Mouse (Mus musculus): Measurements from ENCODE around the gene Srrm2. TPM values are rescaled to one million over a fixed set of nuclear protein-coding genes. Genes with fewer than 3 reads are reported as not detected.

Srrm2 gene
- polyA plus RNA-seq, 1 experiment from 2014 or later = 439 TPM

DNA sequence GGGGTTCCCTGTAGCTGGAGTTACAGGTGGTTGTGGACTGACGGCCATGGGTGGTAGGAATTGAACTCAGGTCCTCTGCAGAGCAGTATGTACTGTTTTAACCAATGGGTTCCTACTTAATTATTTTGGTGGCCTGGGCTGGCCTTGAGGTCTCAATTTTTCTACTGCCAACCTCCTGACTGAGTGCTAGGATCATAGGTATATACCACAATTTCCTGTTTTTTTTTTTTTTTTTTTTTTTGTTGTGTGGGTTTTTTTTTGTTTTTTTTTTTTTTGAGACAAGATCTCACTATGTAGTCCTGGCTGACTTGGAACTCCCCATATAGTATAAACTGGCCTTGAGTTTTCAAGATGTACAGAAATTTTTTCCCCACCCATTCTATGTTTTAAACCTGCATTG, 40.9 kb downstream of the Srrm2 start:
- Histone ChIP-seq H3K27me3 (ENCODE audit: control insufficient read depth, insufficient read depth, low read length) (no peaks in the 10 kb centered on the region; the same call in 1 of the 2 replicates), H3K9me3 (ENCODE audit: control insufficient read depth, low read length) (no peaks in the 10 kb centered on the region), H3K4me2 (no peak overlapping the region), H3K36me3 (ENCODE audit: control insufficient read depth, insufficient read depth, low read length) (no peaks in the 10 kb centered on the region; the same call in 1 of the 2 replicates), H3K27ac (ENCODE audit: low read depth, low read length) (no peak overlapping the region), H3K4me3 (ENCODE audit: low read depth, low read length) (no peak overlapping the region), H3K9ac (ENCODE audit: low read length) (no peak overlapping the region), H3K4me1 (ENCODE audit: control insufficient read depth, insufficient read depth, low read length) (peaks cover 12% of the 10 kb centered on the region)
- WGBS = 97% methylated on average over 1 of the region's 1 CpGs
- DNase-seq (ENCODE audit: low spot score, missing footprints) = no peak
- ATAC-seq (ENCODE audit: low FRiP score) = no peak

DNA sequence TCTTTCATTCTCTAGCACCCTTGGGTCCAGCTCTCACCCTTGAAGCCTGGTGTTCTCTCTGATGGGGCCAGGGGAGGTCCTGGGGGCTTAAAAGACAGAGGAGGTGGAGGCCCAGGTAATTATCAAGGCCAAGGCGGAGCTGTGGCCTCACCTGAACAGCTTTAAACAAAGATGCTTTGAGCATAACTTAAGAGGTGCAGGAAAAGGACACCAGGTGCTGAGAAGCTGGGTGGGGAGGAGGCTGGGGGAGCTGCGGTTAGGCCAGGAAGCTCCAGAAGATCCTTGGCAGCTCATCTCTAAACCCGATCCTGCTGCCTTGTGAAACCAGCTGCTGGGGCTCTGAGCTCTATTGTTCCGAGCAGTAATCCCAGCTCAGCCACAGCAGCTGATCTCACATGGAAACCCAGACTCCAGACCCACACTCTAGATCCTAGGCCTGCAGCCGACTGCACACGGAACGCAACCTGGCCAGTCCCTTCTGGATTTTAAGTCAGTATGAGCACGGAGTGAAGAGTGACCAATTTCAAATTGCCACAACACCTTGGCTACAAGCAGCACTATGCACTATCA, 45.8 kb downstream of the Srrm2 start, which contains the start of gene Prss33:
Prss33 (minus strand) TSS at position 51 of the 570 bp plus-strand sequence.
- Histone ChIP-seq H3K4me3 (ENCODE audit: low read depth, low read length) (no peak within 1 kb of the TSS), H3K9ac (ENCODE audit: low read length) (peak within 1 kb of the TSS; percentile 25; the same call in 1 of the 2 replicates), H3K9me3 (ENCODE audit: control insufficient read depth, low read length) (no peaks in the 10 kb centered on the region), H3K27ac (ENCODE audit: low read depth, low read length) (no peak within 1 kb of the TSS), H3K4me1 (ENCODE audit: control insufficient read depth, insufficient read depth, low read length) (peaks cover 4% of the 10 kb centered on the region; the same call in 1 of the 2 replicates), H3K27me3 (ENCODE audit: control insufficient read depth, insufficient read depth, low read length) (no peaks in the 10 kb centered on the region; the same call in 1 of the 2 replicates), H3K36me3 (ENCODE audit: control insufficient read depth, insufficient read depth, low read length) (no peaks in the 10 kb centered on the region), H3K4me2 (no peak within 1 kb of the TSS)
- WGBS = 45% methylated on average over 8 of the region's 8 CpGs
- ATAC-seq (ENCODE audit: low FRiP score) (peak; percentile 60; the same call in 1 of the 2 replicates), DNase-seq (ENCODE audit: low spot score, missing footprints) (no peak)

GRCm38 (mm10) chr17:23841145-23841544, 50.8 kb downstream of the Srrm2 start:
- DNase-seq (ENCODE audit: low spot score, missing footprints) (peak; percentile 96), ATAC-seq (ENCODE audit: low FRiP score) (peak; percentile 22; the same call in 1 of the 2 replicates)
- no peaks in the 10 kb centered on the region for H3K9me3 ChIP-seq (ENCODE audit: control insufficient read depth, low read length)
- WGBS = 27% methylated on average over 4 of the region's 4 CpGs
- no peak overlapping the region for H3K4me2 ChIP-seq
- H3K27ac ChIP-seq (ENCODE audit: low read depth, low read length) = no peak overlapping the region
- no peaks in the 10 kb centered on the region for H3K27me3 ChIP-seq (ENCODE audit: control insufficient read depth, insufficient read depth, low read length)
- no peaks in the 10 kb centered on the region for H3K36me3 ChIP-seq (ENCODE audit: control insufficient read depth, insufficient read depth, low read length)
- H3K4me3 ChIP-seq (ENCODE audit: low read depth, low read length) = no peak overlapping the region
- H3K4me1 ChIP-seq (ENCODE audit: control insufficient read depth, insufficient read depth, low read length) = peaks cover 1% of the 10 kb centered on the region; the same call in 1 of the 2 replicates
- no peak overlapping the region for H3K9ac ChIP-seq (ENCODE audit: low read length)

GRCm38 (mm10) chr17:23843141-23843811, 52.9 kb downstream of the Srrm2 start:
- Histone ChIP-seq H3K9me3 (ENCODE audit: control insufficient read depth, low read length) (no peaks in the 10 kb centered on the region), H3K4me2 (peak overlapping the region; percentile 20; the same call in 1 of the 2 replicates), H3K36me3 (ENCODE audit: control insufficient read depth, insufficient read depth, low read length) (no peaks in the 10 kb centered on the region), H3K27me3 (ENCODE audit: control insufficient read depth, insufficient read depth, low read length) (no peaks in the 10 kb centered on the region), H3K9ac (ENCODE audit: low read length) (no peak overlapping the region), H3K27ac (ENCODE audit: low read depth, low read length) (no peak overlapping the region), H3K4me1 (ENCODE audit: control insufficient read depth, insufficient read depth, low read length) (no peaks in the 10 kb centered on the region), H3K4me3 (ENCODE audit: low read depth, low read length) (no peak overlapping the region)
- ATAC-seq (ENCODE audit: low FRiP score) (peak; percentile 40), DNase-seq (ENCODE audit: low spot score, missing footprints) (no peak)
- WGBS = 34% methylated on average over 23 of the region's 23 CpGs

DNA sequence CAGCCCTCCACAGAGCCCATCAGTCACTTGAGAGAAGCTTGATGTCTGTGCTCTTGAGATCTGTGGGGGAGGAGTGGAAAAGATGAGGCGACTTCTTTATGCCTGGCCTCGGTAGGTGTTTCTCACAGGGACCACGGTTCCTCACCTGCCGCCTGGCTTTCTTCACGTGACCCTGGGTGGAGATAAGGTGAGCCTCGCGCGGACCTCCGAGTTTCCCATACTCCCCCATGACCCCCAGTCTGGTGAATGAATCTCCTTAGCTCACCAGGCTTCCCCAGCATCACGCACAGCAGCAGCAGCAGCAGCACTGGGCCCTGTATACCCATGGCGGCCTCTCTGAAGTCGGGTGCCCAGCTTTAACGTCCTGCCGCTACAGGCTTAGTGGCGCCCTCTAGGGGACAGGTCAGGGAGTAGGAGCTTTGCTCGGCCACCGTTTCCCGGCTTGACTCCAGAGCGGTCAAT, 53.5 kb downstream of the Srrm2 start, which contains the start of the genes Prss32 and Prss41:
Prss32 (plus strand) TSS at position 44 of the 462 bp plus-strand sequence.
Prss41 (minus strand) TSS at position 361 of the 462 bp plus-strand sequence.
- H3K4me1 ChIP-seq (ENCODE audit: control insufficient read depth, insufficient read depth, low read length) = no peaks in the 10 kb centered on the region
- no peaks in the 10 kb centered on the region for H3K27me3 ChIP-seq (ENCODE audit: control insufficient read depth, insufficient read depth, low read length)
- no peak within 1 kb of the TSS for H3K27ac ChIP-seq (ENCODE audit: low read depth, low read length)
- no peak within 1 kb of the TSS for H3K9ac ChIP-seq (ENCODE audit: low read length)
- no peaks in the 10 kb centered on the region for H3K9me3 ChIP-seq (ENCODE audit: control insufficient read depth, low read length)
- DNase-seq (ENCODE audit: low spot score, missing footprints) = peak; percentile 89
- 0 out of 2 replicates have a peak within 1 kb of the TSS, but pooled peaks have one; percentile 1 for H3K4me3 ChIP-seq (ENCODE audit: low read depth, low read length)
- H3K4me2 ChIP-seq = peak within 1 kb of the TSS; percentile 20; the same call in 1 of the 2 replicates
- ATAC-seq (ENCODE audit: low FRiP score) = peak; percentile 50; the same call in 1 of the 2 replicates
- WGBS = 13% methylated on average over 19 of the region's 19 CpGs
- H3K36me3 ChIP-seq (ENCODE audit: control insufficient read depth, insufficient read depth, low read length) = no peaks in the 10 kb centered on the region

- H3K27ac ChIP-seq (ENCODE audit: low read depth, low read length) = no peak overlapping the region
- WGBS = 64% methylated on average over 2 of the region's 2 CpGs
- H3K9me3 ChIP-seq (ENCODE audit: control insufficient read depth, low read length) = no peaks in the 10 kb centered on the region
- no peak overlapping the region for H3K4me3 ChIP-seq (ENCODE audit: low read depth, low read length)
- H3K9ac ChIP-seq (ENCODE audit: low read length) = no peak overlapping the region
- no peaks in the 10 kb centered on the region for H3K36me3 ChIP-seq (ENCODE audit: control insufficient read depth, insufficient read depth, low read length)
- H3K27me3 ChIP-seq (ENCODE audit: control insufficient read depth, insufficient read depth, low read length) = no peaks in the 10 kb centered on the region
- ATAC-seq (ENCODE audit: low FRiP score) (no peak), DNase-seq (ENCODE audit: low spot score, missing footprints) (no peak)
- no peak overlapping the region for H3K4me2 ChIP-seq
- no peaks in the 10 kb centered on the region for H3K4me1 ChIP-seq (ENCODE audit: control insufficient read depth, insufficient read depth, low read length)
Observed at GRCm38 (mm10) chr17:23850028-23850427, 59.7 kb downstream of the Srrm2 start.

GRCm38 (mm10) chr17:23850853-23851749, 60.8 kb downstream of the Srrm2 start:
- no peak overlapping the region for H3K27ac ChIP-seq (ENCODE audit: low read depth, low read length)
- peak; percentile 62; the same call in 1 of the 2 replicates for ATAC-seq (ENCODE audit: low FRiP score)
- 62% methylated on average over 18 of the region's 19 CpGs for WGBS

GRCm38 (mm10) chr17:23853292-23853691, 63.0 kb downstream of the Srrm2 start:
- H3K36me3 ChIP-seq (ENCODE audit: control insufficient read depth, insufficient read depth, low read length) = no peaks in the 10 kb centered on the region
- 31% methylated on average over 5 of the region's 5 CpGs for WGBS

More at GRCm38 (mm10) chr17:23850853-23851749, 60.8 kb downstream of the Srrm2 start:
- Histone ChIP-seq H3K9me3 (ENCODE audit: control insufficient read depth, low read length) (no peaks in the 10 kb centered on the region), H3K36me3 (ENCODE audit: control insufficient read depth, insufficient read depth, low read length) (no peaks in the 10 kb centered on the region), H3K4me2 (no peak overlapping the region), H3K9ac (ENCODE audit: low read length) (no peak overlapping the region), H3K4me1 (ENCODE audit: control insufficient read depth, insufficient read depth, low read length) (no peaks in the 10 kb centered on the region), H3K4me3 (ENCODE audit: low read depth, low read length) (no peak overlapping the region), H3K27me3 (ENCODE audit: control insufficient read depth, insufficient read depth, low read length) (no peaks in the 10 kb centered on the region)
- peak; percentile 96 for DNase-seq (ENCODE audit: low spot score, missing footprints)

More at GRCm38 (mm10) chr17:23853292-23853691, 63.0 kb downstream of the Srrm2 start:
- H3K27me3 ChIP-seq (ENCODE audit: control insufficient read depth, insufficient read depth, low read length) = no peaks in the 10 kb centered on the region
- no peak overlapping the region for H3K27ac ChIP-seq (ENCODE audit: low read depth, low read length)
- no peaks in the 10 kb centered on the region for H3K4me1 ChIP-seq (ENCODE audit: control insufficient read depth, insufficient read depth, low read length)
- ATAC-seq (ENCODE audit: low FRiP score) (peak; percentile 39), DNase-seq (ENCODE audit: low spot score, missing footprints) (peak; percentile 88)
- no peaks in the 10 kb centered on the region for H3K9me3 ChIP-seq (ENCODE audit: control insufficient read depth, low read length)
- H3K4me3 ChIP-seq (ENCODE audit: low read depth, low read length) = no peak overlapping the region
- no peak overlapping the region for H3K9ac ChIP-seq (ENCODE audit: low read length)
- H3K4me2 ChIP-seq = no peak overlapping the region
